Mouse (Mus musculus) stomach, embryonic 16.5 days (tissue): ENCODE measurements at regions not wholly inside any gene's neighbourhood (a gene's known extent, or its start where the extent isn't known, plus 50 kb on each side); places are given as distances from the start of the nearest gene placed in this dataset.

Source experiments
- ATAC-seq: fragments of 200-750 bp; cut with Nextera tagmentation; 2 replicates; pipeline ENCODE4 v1.8.0; 2017; ENCODE audit warnings: moderate number of reproducible peaks, moderate TSS enrichment; ENCODE audit not compliant: insufficient read depth, low FRiP score
- H3K27ac ChIP-seq: fragments of 300-500 bp; sonication (generic); 2 replicates; pipeline ENCODE4 v1.5.1; 2014; ENCODE audit warnings: low read length
- H3K27me3 ChIP-seq: fragments of 300-500 bp; sonication (generic); 2 replicates; pipeline ENCODE4 v1.6.1; 2014; ENCODE audit warnings: low read length, control low read depth, mixed read lengths; ENCODE audit not compliant: control insufficient read depth, insufficient read depth
- H3K36me3 ChIP-seq: fragments of 300-500 bp; sonication (generic); 2 replicates; pipeline ENCODE4 v1.6.1; 2014; ENCODE audit warnings: low read length; ENCODE audit not compliant: control insufficient read depth, insufficient read depth
- H3K4me1 ChIP-seq: fragments of 300-500 bp; sonication (generic); 2 replicates; pipeline ENCODE4 v1.6.1; 2014; ENCODE audit warnings: low read length, control low read depth, mixed read lengths; ENCODE audit not compliant: control insufficient read depth, insufficient read depth
- H3K4me2 ChIP-seq: fragments of 300-500 bp; sonication (generic); 2 replicates; pipeline ENCODE4 v1.6.1; 2014; ENCODE audit warnings: low read depth, low read length, mixed read lengths
- H3K4me3 ChIP-seq: fragments of 300-500 bp; sonication (generic); replicated peaks from 2 replicates; pipeline ENCODE4 v1.5.1; 2014; ENCODE audit warnings: mild to moderate bottlenecking, low read length
- H3K9ac ChIP-seq: fragments of 300-500 bp; sonication (generic); 2 replicates; pipeline ENCODE4 v1.6.1; 2014; ENCODE audit warnings: low read length
- H3K9me3 ChIP-seq: fragments of 300-500 bp; sonication (generic); replicated peaks from 2 replicates; pipeline ENCODE4 v1.6.1; 2016; ENCODE audit warnings: low read length, control low read depth; ENCODE audit not compliant: control insufficient read depth
- WGBS: fragments of 180-500 bp; shearing (Covaris S2); extraction: QIAGEN DNeasy Blood & Tissue Kit; methylation state at CpG from one replicate; pipeline ENCODE4 v1.1.7; 2014; 5-methylcytosine and 5-hydroxymethylcytosine counted together

GRCm38 (mm10) chrX:21644851-21645250, 69.8 kb upstream of the Slc6a14 start:
- no peaks in the 10 kb centered on the region for H3K27me3 ChIP-seq
- no peaks in the 10 kb centered on the region for H3K36me3 ChIP-seq
- no peaks in the 10 kb centered on the region for H3K4me1 ChIP-seq
- no peak overlapping the region for H3K4me3 ChIP-seq
- no peak overlapping the region for H3K27ac ChIP-seq
- 69% methylated on average over 1 of the region's 1 CpGs for WGBS
- H3K9ac ChIP-seq, result no peak overlapping the region
- no peak overlapping the region for H3K4me2 ChIP-seq
- ATAC-seq, result no peak
- H3K9me3 ChIP-seq, result no peaks in the 10 kb centered on the region

- no peaks in the 10 kb centered on the region for H3K4me1 ChIP-seq
- 71% methylated on average over 7 of the region's 7 CpGs for WGBS
- no peak overlapping the region for H3K27ac ChIP-seq
- H3K27me3 ChIP-seq, result no peaks in the 10 kb centered on the region
- peak; percentile 50; the same call in 1 of the 2 replicates for ATAC-seq
- no peak overlapping the region for H3K9ac ChIP-seq
- no peak overlapping the region for H3K4me2 ChIP-seq
- no peak overlapping the region for H3K4me3 ChIP-seq
- H3K36me3 ChIP-seq, result no peaks in the 10 kb centered on the region
- H3K9me3 ChIP-seq, result no peaks in the 10 kb centered on the region
Measured at GRCm38 (mm10) chrX:21651508-21652297, 63.0 kb upstream of the Slc6a14 start.
